Mouse (Mus musculus) adrenal gland, postnatal 25 days (tissue): ENCODE results near the gene Ermp1. TPM values are rescaled to one million over a fixed set of nuclear protein-coding genes. Genes with fewer than 3 reads are reported as not detected.

Source experiments
- DNase-seq: peaks from one replicate; pipeline ENCODE4 v3.0.0; 2021; ENCODE audit warnings: mixed read lengths
- long read RNA-seq: library from polyadenylated mRNA; stranded (forward); transcript quantifications from one replicate; pipeline ENCODE4 v2.0.0, GENCODE M21; 2021
- total RNA-seq: library from RNA; stranded (reverse); gene quantifications from 2 replicates; pipeline ENCODE4 v1.2.3, GENCODE M21; 2021

Gene Ermp1
- 51.7 and 55.0 TPM in 2 replicates for total RNA-seq
- long read RNA-seq, full-length matches to known transcripts = 21 of 32 reads
- long read RNA-seq, partial matches to known transcripts = 7 of 32 reads
- long read RNA-seq, other reads (novel, unspliced or antisense) = 4 of 32 reads

DNA sequence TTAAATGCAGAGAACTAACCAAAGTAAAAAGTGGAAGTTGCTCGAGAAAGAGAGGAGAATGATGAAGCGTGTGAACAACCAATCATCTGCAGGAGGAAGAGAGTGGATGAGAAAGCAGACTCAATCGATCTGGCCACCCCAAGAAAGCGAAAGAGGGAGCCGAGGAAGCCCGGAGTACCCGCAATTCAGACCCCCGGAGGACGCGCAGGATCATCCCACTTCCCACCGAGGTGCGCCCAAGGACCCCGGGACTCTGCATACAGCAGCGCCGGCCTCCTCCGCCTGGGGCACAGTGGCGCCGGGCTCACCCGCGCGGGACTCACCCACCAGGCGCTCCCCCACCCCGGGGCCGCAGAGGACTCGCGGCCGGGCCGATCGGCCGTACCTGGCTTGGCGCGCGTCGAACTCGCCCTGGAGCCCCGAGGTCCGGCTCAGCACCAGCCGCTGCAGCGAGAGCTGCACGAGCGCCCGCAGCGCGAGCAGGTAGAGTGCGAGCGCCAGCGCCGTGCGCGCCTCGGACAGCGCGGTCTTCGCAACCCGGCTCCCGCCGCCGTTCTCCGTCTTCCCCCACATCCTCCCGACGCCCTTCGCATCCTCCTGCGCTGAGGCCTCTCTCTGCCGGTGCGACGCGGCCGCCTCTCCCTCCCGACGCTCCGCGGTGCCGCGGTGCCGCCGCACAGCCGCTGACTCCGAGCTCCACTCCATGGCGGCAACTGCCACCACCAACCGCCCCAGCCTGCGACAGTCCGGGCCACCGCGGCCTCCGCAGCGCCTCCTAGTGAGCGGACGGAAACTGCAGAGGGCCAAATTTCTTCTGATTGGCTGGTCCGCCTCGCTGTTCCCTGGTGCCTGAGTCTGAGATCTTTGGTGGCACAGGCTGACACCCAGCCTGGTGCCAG, at the start of gene Ermp1:
Gene Ermp1 (minus strand): TSS at position 765 of the 899 bp plus-strand sequence.
- DNase-seq = peak; percentile 97

- DNase-seq = no peak
These were observed 49.1 kb upstream of the Ermp1 start, which contains the start of gene Mlana for GRCm38 (mm10) chr19:29697245-29697874. Gene Mlana, plus strand, starts transcription at chr19:29697824.

- no peak for DNase-seq
These were observed 48.6 kb upstream of the Ermp1 start for GRCm38 (mm10) chr19:29696840-29697239.

- no peak for DNase-seq
These were observed 48.1 kb upstream of the Ermp1 start for GRCm38 (mm10) chr19:29696309-29696708.

DNA sequence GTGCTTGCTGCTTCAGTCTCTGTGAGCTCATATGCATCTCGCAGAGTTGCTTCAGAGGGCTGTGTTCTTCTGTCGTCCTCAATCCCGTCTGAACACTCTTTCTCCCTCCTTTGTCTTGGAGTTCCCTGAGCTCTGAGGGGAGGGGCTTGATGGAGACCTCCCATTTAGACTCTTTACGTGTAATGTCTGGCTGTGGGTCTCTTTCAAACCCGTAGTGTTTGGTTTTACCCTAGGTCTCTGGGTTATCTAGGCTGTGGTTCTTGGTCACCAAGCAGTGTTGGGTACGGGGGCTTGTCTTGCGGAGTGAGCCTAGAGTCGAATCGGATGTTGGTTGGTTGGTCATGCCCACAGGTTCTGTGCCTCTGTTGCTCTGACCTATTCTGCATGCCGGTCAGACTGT, 46.9 kb upstream of the Ermp1 start:
- DNase-seq = no peak

DNA sequence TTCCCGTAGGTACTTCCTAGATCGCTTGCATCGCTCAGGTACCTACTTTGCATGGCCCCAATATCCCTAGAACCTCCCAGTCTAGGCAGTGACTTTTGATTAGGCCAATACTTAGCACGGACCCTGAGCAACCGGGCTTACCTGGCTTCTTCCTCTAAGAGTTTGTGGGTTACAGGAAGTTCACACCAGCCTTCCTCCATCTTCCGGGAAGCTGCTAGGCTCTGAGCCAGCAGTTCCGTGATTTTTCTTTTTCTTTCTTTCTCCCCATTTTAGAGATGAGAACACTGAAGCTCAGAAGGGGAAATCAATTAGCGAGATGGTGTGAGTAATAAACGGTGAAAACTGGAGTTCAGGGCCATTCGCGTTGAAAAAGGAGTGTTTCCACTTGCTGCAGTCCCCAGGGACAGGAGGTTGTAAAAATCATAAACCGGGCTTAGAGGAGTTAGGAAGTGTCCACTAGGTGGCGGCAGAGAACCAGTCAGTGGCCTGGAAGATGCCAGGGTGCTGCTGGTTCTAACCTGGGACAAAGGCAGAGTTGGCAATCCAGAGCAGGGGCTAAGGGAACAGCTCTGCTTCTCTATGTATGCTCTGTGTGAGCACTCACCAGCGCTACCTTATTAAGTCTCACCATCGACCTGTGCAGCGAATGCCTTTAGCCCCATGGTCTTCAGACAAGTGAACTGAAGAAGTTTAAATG, 35.8 kb upstream of the Ermp1 start:
- DNase-seq = peak; percentile 76

DNA sequence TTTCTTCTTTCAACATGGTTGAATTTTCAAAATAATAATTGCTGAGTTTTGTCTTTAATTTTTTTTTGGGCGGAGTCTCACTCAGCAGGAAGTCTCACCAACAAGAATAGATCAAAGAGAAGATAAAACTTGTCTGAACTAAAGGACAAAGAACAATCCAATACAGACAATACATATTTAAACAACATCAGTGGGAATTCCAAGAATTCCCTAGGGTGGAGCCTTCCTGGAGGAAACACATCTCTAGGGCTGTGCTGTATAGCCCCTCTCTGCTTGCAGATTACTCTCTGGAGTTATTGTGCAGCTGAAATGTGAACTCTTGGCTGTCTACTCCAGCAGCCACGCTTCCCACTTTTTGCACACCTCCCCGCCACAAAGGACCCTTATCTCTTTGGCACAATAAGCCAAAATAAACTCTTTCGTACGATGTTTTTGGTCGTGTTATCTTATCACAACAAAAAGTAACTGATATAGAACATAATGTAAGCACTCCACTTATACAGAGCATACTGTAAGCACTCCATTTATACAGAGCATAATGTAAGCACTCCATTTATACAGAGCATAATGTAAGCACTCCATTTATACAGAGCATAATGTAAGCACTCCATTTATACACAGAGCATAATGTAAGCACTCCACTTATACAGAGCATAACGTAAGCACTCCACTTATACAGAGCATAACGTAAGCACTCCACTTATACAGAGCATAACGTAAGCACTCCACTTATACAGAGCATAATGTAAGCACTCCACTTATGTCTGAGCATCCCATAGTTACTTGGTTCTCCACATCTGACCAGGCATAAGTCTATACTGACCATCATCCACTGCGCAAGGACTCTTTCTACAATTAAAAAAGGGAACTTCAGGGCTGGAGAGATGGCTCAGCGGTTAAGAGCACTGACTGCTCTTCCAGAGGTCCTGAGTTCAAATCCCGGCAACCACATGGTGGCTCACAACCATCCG, 32.3 kb upstream of the Ermp1 start:
- no peak for DNase-seq

DNA sequence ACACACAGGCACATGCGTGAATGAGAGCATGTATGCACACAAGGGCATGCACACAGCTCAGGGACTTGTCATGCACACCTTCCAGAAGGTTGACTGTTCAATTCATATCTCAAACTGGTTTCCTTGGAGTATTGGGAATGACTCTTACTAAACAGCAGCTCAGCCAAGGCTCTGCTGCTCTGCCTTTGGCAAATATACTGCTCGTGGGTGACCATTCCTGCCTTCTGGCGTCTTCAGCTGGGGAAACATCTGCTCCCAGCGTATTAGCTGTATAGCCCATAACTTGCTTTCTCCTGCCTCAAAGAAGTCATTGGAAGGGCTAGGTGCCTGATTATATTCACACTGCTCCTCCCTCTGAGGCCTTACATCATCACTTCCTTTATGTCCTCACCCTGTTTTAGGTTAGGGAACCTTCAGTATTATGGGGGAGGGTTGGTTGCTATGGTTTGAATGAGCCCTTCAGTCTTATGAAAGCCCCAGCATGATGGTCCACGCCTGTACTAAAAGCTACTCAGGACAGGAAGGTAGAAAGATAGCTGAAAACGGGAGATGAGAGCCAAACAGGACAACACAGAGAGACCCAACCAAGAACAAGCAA, 30.1 kb upstream of the Ermp1 start:
- DNase-seq = no peak

DNA sequence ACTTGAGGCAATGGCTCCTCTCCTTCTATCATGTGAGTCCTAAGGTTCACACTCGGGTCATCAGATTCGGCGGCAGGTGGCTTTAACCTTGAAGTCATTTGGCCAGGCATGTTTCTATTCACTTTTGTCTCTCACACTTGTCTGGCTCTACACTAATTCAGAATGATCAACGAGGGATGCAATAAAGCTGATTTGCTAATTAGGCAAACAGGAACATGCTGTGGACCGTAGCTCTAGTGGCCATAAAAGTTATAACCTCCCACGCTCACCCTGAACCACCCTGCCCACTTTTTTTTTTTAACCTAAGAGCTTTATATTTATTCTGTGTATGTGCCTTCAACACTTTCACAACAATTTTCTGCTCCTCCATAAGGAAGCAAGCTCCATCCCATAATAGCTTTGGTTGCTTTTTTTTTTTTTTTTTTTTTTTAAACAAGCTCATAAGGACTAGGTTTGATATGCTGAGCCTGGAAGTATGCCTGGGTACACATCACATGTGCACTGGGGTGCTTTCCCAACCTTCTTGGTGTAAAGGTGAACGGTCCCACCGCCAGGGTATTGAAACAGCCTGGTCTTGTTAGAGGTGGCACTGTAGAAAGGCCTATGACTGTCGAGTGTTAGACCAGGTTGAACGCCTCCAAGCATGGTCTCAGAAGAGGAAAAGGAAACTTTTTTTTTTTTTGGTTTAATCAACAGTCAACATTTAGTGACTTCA, 28.4 kb upstream of the Ermp1 start:
- no peak for DNase-seq

DNA sequence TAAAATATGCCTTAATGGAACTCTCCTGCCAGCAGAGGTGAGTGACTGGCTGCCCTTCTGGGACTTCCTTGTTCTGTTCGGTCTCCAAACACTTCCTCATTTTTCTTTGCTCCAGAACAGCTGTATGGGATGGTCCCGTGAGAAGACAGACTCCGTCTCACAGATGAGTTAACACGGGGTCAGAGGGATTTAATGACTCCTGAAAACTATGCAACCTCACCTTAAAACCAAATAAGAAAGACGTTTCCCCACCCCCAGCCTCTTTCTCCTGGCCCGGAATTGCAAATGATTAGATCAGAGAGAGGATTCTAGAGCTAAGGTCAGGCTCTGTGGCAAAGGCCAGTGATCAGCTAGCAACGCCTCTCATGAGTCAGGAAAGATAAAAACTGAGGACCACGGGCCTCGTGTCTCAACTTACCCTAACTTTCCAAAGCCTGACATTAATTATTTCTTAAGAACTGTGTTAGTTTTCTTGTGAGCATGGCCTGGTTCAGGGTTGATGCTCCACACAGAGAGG, 27.4 kb upstream of the Ermp1 start:
- DNase-seq = no peak

- no peak for DNase-seq
These were observed 26.7 kb upstream of the Ermp1 start for GRCm38 (mm10) chr19:29674946-29675345.

DNA sequence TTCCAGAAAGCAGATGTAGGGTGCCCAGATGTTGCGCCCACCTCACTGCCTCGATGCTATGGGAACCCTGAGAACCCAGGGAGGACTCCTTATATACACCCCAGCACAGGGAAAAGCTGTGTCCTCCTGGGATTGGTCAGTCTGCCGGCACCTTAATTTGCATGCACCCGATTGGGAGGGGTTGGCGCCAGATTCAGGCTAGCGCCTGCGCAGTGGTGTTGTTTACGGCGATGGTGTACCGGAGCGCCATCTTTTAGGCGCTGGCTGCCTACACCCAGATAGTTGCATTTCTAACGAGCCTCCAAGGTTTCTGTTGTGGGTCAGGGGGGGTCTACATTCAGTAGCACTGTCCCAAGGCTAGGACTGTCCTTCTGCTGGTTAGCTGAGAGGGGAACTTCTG, 24.4 kb upstream of the Ermp1 start:
- DNase-seq = no peak

GRCm38 (mm10) chr19:29671160-29671559, 22.9 kb upstream of the Ermp1 start:
- DNase-seq = no peak

GRCm38 (mm10) chr19:29670247-29670646, 22.0 kb upstream of the Ermp1 start:
- DNase-seq = no peak

GRCm38 (mm10) chr19:29668135-29668534, 19.9 kb upstream of the Ermp1 start:
- DNase-seq = no peak

DNA sequence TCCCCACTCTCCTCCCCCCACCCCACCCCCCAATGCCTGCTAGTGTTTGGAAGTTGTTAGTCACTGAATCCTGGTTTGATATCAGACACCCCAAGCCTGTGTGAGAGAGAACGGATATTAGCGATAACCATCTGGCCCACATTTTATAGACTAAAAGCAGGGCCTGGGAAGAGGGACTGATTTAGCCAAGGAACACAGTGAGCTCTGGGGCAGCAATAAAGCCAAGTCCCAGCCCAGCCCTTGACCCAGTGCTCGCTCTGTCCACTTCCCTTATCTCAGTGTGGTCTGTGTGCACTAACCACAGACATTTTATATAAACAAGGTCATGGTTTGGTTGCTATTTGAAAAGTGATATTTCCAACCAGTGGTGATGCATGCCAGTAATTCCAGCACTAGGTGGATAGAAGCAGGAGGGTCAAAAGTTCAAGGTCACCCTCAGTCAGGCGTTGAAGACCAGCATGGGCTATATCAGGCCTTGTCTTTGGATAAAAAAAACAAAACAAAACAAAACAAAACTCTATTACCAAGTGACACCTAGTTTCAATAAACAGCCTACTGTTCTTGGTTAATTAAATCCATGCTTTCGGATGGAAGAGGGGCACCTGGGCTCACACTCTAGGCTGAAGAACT, 18.9 kb upstream of the Ermp1 start:
- DNase-seq = peak; percentile 15

DNA sequence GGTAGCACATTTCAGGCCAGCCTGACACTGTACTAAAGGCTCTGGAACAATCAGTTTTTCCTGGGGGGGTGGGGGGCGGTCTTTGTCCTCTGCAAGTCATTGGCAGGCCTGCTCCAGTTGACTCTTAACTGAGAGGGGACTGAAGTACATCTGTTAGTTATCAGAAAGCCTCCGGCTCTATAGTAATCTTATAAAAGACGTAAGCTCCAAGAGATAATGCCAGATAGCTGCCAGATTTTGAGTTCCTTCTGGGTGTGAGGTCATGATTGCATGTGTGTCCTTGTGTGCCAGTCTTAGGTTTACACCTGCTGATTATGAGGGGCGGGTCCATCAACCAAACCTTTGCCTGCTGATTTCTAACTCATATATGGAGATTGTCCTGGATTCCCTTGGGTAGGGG, 17.9 kb upstream of the Ermp1 start:
- no peak for DNase-seq

DNA sequence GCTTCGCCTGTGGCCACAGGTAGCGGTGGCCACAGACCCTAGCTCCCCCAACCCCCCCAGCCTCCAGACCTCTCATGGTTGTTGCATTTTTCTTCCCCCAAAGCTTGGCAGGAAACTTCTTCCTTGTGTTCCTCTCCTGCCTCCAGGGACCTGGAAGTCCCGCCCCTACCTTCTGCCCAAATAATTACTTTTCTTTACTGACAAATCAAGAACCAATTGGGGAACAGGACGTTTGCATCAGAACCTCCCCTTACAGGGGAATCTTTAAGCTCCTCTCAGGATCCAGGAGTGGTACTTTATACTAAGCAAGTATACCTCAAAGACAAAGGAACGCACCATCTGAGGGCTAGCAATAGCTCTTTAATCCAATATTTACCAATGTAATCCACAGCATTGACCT, 16.7 kb upstream of the Ermp1 start:
- no peak for DNase-seq

DNA sequence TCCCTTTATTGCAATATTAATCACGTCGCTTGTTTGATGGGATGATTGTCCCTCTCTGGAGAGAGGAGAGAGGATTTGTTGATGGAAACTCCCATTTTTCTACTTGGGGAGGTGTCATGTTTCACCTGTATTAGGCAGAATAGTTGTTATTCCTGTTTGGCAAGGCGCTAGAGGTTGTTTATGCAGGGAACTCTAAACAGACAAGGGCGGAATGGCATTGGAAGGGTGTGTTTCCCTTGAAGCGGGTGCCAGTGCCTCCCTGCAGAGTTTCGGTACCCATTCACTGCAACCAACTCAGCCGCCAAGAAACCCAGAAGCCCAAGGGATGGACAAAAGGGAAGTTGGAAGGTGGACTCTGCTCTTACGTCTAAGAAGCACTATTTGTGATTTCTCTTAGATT, 15.6 kb upstream of the Ermp1 start:
- no peak for DNase-seq
